Mouse (Mus musculus) hematopoietic stem cell, adult 5-6 weeks (primary cell): ENCODE measurements around the gene Pp2d1. TPM values are rescaled to one million over a fixed set of nuclear protein-coding genes. Genes with fewer than 3 reads are reported as not detected.
A peak's percentile ranks its signal among the peaks of the same experiment; 100 is the strongest.

ENCODE experiments used
- ATAC-seq, 2 experiments: fragments of 125-278 bp in 1 of 2; replicated peaks in 1 of 2; 2 replicates each; pipeline ENCODE4 v1.8.0; 2016 to 2017; ENCODE audit warnings: inconsistent platforms in 2 of 2, mild to moderate bottlenecking in 2 of 2, moderate number of reproducible peaks in 2 of 2, low read depth in 1 of 2, moderate TSS enrichment in 1 of 2; ENCODE audit not compliant: low FRiP score in 2 of 2, poor library complexity in 2 of 2, severe bottlenecking in 2 of 2, insufficient read depth in 1 of 2, low TSS enrichment in 1 of 2
- total RNA-seq: library from RNA; stranded (forward); fragments of 172-1452, 232-1000 nt; gene quantifications from 2 replicates; pipeline ENCODE4 v1.2.3, GENCODE M21; 2017

The Pp2d1 gene
- total RNA-seq, 1 experiment from 2014 or later = not detected

DNA sequence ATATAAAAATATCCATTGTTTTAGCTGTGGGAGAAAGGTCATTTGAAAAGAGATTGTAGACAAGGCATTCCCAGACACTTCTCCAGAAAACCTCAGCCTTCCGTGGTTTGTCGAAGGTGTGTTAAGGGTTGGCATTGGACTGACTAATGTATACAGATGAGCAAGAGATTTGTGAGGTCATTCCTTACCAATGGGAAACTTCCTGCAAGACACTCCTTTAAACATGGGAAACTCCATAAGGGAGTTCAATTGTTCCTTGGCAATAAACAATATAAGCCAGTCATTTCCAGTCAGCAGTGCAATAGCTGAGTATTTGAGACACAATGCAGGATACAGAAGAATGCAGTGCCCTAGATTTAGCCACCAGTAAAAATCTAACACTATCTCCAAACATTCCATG lies 11.2 kb downstream of the Pp2d1 start:
- ATAC-seq = no peak

DNA sequence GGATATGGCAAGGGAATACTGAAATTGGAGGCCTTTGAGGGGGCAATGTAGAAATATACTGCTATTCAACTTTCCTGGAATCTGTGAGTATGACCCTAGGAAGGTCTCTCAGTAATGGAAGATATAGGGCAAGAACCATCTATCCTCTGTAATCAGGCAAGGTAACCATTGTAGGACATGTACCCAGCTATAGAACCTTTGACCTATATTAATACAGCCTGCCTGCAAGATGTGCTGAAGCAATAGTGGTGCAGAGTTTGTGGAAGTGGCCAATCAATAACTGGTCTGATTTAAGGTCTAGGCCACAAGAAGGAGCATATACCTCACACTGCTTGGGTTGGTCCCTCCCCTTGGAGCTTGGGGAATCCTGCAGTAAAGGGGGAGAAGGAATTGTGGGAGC lies 18.7 kb downstream of the Pp2d1 start:
- ATAC-seq = no peak

DNA sequence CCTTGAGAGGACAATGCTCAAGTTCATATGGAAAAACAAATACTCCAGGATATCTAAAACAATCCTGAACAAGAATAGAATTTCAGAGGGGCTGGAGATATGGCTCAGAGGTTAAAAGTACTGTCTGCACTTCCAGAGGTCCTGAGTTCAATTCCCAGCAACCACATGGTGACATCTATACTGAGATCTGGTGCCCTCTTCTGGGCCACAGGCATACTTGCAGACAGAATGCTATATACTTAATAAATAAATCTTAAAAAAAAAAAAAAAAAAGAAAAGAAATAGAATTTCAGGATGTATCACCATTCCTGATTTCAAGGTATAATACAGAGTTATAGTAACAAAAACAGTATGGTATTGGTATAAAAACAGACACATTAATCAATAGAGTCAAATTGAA lies 19.9 kb downstream of the Pp2d1 start:
- ATAC-seq = no peak

DNA sequence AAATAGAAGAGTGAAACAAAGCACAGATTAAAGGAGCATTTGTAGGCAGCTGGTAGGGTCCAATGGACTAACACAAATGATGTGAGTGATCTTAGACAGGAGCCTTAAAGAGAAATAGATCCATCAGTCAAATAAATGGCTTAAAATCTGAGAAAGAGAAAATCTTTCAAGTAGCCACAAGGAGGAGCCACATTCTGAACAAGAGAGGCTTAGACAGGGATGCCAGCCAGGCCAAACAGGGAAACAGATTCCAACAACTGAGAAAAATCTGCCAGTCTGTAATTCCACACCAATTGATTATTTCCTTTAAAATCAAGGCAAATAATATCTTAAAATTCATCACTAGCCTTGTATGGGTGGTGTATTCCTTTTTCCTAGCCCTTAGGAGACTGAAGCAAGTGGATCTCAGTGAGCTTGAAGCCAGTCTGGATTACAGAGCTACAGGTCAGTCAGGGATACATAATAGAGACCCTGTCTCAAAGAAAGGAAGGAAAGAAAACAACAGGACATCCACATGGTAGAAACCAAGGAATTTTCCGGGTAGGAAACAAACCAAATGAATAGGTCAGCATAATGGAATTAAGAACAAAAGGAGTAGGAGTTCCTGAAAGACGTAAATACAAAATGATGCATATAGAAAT lies 26.8 kb downstream of the Pp2d1 start:
- peak in 1 of 2 experiments; percentile 39; a peak in 2 of 4 replicates for ATAC-seq

DNA sequence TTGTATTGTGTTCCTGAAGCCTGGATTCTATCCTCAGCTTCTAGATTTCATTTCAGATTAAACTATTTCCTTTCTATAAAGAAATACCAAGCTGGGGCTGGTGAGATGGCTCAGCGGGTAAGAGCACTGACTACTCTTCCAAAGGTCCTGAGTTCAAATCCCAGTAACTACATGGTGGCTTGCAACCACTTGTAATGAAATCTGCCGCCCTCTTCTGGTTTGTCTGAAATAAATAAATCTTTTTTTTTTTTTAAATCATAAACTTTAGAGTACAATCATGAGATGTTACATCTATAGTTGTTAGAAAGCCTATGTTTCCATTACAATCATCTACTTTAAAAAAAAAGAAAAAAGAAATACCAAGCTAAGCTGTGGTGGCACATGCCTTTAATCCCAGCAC lies 36.3 kb downstream of the Pp2d1 start:
- ATAC-seq = no peak

DNA sequence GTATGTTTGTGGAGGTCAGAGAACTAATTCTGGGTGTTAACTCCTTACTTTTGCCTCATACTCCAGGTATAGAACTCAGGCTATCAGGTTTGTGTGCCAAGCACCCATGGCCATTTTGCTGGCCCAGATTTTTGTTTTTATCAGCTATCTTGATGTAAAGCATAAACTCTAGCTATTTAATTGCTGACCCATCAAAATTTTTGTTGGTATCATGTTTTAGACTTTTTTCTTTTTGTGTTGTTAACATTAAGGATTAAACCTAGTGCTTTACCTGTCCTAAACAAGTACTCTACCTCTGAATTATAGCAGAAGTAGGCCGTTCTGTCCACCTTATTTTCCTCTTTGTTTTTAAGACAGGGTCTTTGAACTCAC lies 50.3 kb downstream of the Pp2d1 start:
- ATAC-seq = 0 out of 4 replicates have a peak, but pooled peaks of 1 of the 2 experiments have one; percentile 4

DNA sequence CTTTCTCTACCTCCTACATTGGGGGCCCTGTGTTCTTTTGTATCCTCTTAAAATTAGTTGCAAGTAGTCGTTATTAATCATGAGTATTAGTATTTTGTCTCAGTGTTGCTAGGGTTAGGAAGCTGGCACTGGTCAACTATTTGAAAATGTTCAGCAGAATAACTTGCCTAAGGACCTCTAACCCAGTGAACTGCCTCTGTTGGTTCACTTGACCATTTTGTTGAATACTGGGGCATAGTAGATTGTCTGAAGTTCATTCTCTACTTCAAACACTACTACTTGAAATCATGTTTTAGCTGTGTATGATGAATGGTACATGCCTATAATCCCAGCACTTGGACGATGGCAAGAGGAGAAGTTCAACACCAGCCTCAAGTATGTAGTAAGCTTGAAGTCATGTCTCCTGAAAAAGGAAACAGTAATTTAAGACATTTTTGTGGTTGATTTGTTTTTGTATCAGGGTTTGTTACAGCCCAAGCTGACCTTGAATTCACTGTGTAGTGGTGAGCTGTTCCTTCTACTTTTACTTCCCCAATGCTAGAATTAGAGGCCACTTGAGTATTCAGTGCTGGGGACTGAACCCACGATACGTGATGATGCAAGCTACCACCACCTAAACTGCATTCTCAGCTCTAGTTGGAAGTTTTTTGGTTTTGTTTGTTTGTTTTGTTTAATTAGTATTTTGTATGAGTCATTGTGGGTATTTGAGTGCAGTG lies 50.8 kb downstream of the Pp2d1 start:
- ATAC-seq = peak; percentile 86 to 89

DNA sequence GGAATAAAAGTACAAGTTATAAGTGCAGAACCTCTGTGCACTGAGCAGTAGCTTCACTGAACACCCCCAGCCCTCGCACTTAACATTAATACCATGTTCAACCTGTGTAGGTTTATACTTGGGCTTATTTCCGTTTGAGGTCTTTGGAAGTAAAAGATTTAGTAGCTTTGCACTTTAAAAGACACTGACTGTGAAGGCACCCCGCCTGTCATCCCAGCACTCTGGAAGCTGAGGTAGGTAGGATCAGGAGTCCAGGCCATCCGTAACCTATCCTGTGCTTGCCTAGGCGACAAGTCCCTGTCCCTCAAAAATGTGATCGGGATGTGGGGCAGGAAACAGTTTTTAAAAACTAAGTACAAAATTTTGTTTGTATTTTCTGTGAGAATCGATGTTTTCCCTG lies 58.8 kb downstream of the Pp2d1 start:
- ATAC-seq = no peak

DNA sequence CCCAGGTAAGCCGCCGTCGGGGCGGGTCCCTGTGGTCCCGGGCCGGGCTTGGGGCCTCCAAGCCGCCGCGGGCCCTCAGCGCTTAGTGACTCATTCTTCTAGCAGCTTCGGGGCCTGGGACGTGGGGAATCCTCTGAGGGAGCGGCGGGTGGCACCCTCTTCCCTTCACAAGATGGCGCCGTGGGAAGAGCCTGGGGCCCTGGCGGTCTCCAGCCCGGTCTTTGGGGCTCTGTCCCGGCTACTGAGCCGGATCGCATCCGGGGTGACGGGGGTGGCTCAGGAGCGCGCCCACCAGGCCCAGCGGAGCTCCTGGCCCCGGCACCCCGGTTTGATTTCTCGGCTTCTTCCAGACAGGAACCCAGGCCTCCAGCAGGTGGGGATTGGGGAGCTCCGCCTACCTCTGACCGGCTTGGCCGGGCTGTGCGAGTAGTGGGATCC lies 59.6 kb downstream of the Pp2d1 start:
- peak; percentile 10 to 27; a peak in 3 of 4 replicates for ATAC-seq

DNA sequence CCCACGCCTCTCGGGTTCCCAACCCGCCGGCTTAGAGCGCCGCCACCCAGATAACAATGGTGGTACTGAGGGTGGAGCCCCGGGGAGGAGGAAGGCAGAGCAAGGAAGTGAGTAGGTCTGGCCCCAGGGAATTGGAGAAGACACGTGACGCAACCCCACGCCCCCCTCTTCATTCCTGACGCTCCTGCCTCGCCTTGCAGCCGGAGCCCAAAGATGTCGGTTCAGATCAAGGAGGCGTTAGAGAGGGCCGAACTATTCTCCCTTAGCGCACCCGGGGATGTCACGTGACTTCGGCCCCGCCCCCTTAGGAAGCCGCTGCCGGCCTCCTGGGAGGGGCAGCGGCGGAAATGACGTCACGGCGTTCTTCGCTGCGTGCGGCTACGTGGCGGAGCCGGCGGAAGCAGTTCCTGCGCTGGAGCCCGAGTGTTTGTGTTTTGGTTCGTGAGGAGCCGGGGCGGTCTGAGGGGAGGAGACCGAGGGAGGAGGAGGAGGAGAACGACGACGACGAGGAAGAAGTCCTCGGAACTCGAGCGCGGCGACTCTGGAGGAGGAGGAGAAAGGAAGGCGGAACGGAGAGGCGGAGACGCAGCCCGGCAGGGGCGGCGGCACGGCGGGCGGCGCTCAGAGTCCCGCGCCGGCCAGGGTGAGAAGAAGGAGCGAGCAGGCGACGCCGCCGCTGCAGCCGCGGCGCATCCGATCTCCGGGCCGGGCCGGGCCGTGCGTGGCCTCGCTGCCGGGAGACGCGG lies 60.2 kb downstream of the Pp2d1 start, which contains the start of gene Rab5a:
Gene Rab5a (plus strand): TSS at position 377 of the 746 bp plus-strand sequence.
- peak; percentile 90 to 94 for ATAC-seq

DNA sequence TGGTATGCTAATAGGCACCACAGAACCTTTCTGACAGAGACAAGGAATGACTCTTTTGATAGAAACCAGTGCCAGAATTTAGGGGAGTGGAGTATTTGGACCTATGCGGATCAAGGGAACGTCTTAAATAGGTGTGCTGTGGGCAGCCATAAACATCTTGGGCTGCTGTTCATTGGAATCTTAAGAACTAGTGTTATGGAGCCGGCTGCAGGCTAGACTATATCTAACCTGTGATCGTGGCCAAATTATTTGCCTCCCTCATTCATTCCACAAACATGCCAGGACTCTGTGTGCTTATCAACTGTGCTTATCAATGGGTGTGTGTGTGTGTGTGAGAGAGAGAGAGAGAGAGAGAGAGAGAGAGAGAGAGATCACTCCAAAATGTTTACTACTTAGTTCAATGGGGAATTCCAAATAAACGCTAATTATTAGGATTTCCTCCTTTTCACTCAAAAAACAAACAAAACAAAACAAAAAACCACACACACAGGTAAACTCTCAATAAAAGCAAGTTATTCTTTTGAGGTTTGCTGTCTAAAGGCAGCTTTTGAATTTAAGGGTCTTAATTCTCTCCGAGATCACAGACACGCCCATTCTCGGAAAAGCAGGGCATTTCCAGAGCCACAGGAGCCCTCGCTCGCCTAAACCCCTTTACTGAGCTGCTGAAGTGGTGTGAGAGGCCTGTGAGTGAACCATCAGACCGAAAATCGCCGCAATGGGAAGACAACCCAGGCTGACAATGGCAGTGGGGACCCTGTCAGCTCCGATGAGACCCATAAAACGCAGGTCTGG lies 61.0 kb downstream of the Pp2d1 start:
- no peak; a peak in 1 of 4 replicates for ATAC-seq

DNA sequence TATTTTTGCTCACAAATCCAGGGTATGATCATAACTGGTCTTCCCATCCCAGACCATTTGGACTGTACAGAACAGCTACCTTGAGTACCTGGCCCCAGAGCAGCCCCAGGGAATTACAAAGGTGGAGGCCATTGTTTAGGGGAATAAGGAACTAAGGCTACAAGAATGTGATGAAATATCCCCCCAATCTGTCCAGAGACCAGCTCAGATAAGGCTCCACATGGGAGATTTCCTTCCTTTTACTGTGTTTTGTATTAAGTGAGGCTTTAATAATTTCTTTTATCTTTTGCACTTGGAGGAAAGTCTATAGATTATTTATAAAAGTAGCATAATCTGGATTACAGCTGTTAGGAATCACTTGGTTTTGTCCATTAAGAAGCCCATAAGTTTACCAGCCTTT lies 70.6 kb downstream of the Pp2d1 start:
- ATAC-seq = no peak

DNA sequence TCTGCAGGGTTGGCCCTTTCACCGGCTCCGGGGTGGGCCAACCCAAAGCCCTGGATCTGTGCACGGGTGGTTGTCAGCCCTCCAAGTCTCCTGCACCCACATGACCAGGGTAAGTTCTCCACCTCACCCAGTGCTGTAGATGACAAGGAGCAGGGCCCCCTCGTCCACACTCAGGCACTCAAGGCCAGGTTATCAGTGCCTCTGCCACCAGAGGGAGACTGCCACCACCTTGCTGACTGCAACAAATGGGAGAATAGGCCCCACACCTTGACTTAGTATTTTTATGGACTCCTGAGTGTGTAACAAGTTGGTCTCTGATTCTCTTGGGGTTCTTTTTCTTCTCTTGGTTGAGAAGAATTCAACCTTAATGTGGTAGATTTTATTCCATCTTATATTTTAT lies 73.7 kb downstream of the Pp2d1 start:
- peak; percentile 39 to 71; a peak in 3 of 4 replicates for ATAC-seq

DNA sequence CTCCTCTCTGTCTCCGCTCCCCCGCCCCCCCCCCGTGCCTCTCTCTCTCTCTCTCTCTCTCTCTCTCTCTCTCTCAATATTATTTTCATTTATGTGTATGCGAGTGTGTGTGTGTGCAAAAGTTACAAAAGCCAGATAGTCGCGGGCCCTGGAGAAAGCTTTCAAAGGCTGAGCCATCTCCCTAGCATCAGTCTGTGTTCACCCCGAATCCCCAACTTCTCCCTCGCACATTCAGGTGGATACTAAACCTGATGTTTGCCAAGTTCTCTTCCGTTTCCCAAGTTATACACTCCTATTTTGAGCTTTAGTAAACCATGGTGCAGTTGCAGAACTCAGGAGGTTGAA lies 75.8 kb downstream of the Pp2d1 start:
- ATAC-seq = no peak

DNA sequence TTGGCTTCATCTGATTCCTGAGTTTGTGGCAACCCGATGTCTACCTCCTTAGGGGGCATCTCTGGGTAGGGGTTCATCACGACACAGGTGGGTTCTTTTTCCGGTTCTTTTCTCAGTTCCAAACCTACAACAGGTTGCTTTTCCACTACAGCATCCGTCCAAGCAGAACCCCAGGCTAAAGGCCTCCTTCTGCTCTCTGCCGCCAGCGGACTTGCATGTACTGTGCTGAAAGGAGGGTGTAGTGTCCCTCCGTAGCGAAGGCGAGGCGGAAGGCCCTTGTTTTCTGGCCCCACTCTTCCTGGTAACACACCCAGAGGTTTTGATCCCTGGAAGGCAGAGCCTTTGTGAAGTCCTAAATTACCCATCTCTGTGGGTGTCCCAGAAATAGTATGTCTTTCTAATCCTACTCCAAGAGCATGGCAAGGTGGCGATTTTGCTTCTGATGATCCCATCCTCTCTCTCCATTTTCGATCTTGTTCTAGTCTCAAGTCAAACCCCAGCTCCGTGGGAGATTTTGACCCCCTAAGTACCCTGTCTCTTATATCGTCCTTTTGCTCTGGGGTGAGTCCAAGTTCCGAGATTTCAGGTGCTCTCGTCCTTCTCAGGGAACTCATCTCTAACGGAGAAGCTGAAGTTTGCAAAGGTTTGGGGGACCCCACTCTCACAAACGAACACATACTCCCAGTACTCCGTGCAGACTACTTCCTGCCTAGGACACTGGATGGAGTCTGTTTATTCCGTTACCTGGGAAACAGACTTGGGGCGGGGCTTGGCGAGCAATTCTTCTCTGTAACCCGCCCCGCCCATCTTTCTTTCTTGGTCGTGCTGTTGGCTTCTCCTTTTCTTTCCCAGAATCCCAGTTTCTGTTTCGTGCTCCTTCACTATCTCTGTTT lies 76.4 kb downstream of the Pp2d1 start, which contains the start of gene Efhb:
Gene Efhb (minus strand): TSS at position 719 of the 893 bp plus-strand sequence.
- ATAC-seq = peak; percentile 89 to 91
